Mouse (Mus musculus): ENCODE measurements around the gene Cd101.

DNA sequence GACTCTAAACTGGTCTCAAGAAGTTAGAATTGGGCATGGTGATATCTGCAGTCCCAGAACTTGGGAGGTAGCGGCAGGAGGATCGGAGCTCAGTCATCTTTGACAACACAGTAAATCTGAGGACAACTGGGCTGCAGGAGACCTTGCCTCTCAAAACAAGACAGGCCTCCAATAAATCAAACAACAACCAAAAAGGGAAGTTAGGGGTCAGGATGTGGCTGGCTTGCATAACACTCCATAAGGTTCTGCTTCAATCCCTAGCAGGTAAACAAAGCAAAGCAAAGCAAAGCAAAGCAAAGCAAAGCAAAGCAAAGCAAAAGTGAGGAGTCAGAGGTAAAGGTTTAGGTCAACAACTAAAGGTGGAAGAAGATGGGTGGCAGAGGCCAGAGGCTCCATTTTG, 28.8 kb upstream of the Cd101 start:
- TF ChIP-seq CTCF (IDR thresholded peaks at IDR 0.05; ENCODE audit: extremely low read depth, insufficient read depth, insufficient read length, insufficient replicate concordance) (no peak), POLR2A (IDR thresholded peaks at IDR 0.05; ENCODE audit: low read depth, low read length) (no peak)

All from spleen, adult 2 months (tissue).